Mouse (Mus musculus): ENCODE data around the gene Ppfia1.

Ppfia1 gene

DNA sequence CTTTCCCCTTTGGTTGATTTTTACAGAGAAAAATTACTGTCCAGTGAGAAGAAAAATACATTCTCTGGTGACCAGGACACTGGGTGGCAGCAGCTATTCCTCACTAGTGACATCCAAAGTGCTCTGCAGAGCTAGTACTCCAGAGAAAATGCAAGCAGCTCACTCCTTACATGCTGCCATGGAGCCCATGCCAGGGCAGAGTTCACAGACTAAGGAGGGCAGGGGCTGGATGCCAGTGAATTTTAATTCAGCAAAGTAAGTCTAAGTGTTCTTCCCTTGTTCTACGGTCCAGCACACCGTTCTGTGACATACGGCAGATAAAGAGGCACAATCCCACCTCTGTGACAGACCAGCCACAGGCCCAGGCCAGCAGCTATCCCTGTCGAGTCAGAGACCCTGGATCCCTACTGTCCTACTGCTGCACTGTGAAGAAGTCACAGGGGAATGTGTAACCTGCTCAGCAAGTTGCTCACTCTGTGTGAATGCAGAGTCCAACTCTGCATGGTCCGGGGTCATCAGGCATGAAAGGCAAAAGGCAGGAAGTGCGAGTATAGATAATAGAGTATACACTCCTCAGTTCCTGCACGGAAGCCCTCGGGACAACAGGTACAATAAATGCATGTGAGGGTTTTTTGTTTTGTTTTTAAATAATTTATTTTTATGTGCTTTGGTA is 63.2 kb downstream of the Ppfia1 start:
- DNase-seq (ENCODE audit: low read depth in 1 of 2, low spot score in 2 of 2): no peak

DNA sequence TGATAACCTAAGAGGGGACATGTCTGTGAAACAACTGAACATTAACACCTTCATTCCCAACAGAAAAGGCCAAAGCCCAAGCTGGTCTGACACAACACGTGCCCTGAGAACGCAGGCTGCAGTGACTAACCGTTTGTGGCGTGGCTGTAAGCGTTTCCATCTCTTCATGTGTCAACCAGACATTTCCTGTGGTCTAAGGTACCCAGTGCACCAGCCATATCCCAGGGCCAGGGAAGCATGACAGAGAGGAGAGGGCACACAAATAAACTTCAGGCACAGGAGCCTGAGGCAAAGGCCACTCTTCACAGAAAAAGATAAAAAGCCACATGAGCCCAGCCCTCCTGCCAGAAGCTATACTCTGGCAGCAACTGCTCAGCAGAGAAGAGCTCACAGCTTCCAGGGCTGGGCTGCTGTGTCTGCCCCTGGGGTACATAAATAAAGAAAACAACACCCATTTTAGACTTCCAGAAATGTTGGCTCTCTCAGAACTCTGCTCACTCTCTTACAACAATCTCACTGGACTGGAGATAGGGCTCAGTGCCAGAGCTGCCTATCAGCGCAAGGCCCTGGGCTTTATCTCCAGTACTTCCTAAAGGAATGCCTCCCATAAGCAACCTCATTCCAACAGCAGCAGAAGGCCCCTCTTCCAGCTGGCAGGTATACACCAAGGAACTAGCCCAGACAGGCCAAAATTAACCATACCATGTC is 64.3 kb downstream of the Ppfia1 start:
- DNase-seq (ENCODE audit: low read depth in 1 of 2, low spot score in 2 of 2): no peak

DNA sequence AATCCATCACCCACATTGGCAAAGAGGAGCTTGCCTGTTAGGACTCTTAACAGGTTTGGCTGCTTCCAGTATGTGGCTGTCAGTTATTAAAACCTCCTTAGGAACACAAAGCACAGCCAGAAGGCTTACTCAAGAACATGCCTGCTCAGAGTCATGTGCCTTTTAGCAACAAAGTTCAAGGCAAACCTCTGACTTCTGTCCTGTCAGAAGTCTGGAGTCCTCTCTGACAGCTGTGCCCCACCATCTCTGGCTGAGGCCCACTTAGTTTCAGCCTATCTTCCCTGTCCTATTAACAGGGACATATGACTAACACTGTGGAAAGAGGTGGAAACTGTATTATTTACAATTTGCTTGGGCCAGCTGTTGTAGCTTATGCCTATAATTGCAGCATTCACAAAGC is 73.2 kb downstream of the Ppfia1 start:
- DNase-seq (ENCODE audit: low read depth in 1 of 2, low spot score in 2 of 2): no peak

DNA sequence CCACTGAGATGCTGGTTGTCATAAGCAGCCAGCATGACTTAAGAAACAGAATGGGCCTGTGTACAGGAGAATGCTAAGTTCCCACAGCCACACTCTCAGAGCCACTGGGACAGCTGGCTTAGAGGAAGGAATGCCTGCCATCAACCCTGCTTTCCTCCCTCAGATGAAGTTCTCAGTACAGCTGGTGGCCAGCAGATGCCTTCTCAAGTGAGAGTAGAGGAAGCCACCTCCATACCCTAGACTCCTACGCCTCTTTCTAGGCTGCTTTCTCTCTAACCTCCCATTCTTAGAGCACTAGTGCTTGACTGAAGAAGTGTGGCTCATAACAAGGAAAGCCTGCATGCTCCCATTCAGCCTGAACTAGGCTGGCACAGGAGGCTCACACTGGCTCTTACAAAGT is 74.0 kb downstream of the Ppfia1 start:
- no peak for DNase-seq (ENCODE audit: low read depth in 1 of 2, low spot score in 2 of 2)

DNA sequence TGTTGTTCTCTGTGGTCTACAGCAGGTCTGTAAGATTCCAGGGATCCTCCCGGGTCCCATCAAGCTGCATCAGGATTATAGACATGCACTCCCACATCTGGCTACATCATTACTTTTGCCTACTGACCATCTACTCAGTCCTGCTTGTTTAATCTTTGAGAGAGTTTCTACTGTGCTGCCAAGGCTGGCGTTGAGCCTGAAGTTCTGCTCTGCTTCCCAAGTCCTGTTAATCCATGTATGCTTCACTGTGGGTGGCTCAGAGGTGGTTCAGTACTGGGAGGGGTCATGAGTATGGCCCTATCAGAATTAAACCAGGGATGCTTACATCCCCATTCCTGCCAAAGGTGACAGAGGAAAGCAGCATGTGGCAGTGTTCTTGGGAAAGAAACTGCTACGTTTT is 77.8 kb downstream of the Ppfia1 start:
- no peak for DNase-seq (ENCODE audit: low read depth in 1 of 2, low spot score in 2 of 2)

DNA sequence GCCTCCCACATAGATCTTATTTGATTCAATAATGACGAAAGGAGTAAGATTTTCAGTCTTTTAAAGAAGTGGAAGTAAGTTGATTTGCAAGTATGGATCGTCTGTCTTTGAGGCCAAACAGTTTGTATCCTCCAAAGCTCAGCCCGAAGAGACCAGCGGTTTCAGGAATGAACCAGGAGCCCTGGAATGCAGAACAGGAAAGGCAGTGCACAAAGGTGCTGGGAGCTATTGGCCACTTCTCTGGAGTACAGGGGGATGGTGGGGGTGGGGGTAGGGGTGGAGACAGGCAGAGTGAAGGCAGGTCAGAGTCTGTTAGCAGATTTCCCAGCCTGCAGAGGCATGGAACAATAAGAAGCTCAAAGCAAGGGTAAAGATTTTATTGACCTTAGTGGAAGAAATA is 80.0 kb downstream of the Ppfia1 start:
- no peak for DNase-seq (ENCODE audit: low read depth in 1 of 2, low spot score in 2 of 2)

DNA sequence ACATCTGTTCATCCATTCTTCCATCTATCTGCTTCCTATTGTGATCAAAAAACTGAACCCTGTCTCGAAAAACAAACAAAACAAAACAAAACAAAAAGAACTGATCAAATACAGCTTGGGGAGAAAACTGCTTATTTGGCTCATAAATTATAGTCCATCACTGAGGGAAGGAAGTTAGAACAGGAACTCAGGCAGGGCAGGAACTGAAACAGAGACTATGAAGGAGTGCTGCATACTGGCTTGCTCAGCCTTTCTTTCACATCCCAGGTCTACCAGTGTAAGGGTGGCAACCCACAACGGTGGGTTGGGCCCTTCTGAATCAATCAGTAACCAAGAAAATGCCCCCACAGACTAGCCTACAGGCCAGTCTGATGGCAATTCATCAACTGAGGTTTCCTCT is 82.4 kb downstream of the Ppfia1 start:
- no peak for DNase-seq (ENCODE audit: low read depth in 1 of 2, low spot score in 2 of 2)

DNA sequence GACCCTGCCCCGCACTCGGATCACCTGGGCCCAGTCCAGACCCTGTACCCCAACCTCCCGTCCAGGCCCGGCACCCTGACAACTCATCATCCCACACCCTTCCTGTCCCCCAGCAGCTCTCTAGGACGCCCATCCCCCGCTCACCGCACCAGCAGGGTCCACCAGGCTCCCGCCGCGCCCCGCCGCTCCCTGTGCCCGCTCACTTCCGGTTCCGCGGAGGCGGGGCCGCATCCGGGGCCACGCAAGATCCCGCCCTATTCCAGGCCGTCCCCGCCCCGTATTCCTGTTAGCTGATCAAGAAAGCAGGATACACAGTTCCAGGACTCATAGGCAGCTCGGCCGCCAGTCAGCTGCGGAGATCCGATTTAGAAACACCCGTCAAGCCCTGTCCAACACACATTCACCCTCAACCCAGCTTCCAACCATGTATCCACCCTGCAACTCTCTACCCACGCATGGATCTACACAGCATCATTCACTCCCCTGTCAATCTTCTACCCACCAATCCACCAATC is 82.9 kb downstream of the Ppfia1 start, which contains the start of gene Cttn:
Gene Cttn (minus strand): TSS at position 465 of the 515 bp plus-strand sequence.
- DNase-seq (ENCODE audit: low read depth in 1 of 2, low spot score in 2 of 2): no peak

DNA sequence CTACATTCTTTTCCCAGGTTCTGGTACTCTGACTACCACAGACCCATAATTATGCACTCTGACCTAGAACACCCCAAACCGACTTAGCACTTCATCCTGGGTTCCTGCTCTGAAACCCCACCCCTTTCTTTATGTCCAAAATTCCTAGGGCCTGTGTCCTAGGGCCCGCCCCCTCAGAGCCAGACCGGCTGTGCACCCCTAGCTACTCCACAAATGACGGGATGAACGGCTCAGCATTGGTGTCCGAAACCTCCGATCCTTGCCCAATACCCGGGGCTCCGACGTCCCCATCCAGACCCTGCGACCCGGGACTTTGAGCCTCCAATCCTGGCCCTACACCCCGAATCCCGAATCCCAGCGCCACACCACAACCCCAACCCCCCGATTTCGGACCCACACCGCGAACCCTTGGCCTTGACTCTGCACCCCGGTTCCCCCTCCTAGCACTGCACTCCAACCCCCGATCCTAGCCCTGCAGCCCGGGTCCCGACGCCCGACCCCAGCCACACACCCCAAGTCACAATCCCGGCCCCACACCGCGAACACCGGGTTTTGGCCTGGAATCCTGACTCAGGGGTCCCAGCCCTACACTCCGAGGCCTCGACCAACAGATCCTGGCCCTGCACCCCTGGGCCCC is 83.5 kb downstream of the Ppfia1 start:
- DNase-seq (ENCODE audit: low read depth in 1 of 2, low spot score in 2 of 2): no peak

DNA sequence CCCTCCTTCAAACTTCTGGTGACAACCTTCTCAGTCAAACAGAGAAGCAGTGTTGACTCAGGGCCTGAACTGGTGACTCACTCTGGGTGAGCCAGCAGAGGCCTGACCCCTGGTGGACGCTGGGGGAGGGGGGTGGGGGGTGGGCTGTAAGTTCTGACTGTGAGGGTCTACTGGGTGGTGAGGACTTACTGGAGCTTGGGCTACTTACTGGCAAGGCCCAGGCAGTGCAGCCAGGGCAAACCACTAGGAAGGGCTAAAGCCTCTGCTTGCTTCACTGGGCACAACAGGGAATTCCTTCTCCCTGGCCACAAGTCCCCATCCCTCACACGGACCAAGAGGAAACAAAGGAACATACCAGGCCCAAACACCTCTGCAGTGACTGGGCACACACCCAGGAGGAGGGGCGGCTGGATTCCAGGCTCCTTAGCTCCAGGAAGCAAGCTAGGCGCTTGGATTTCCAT is 84.3 kb downstream of the Ppfia1 start:
- DNase-seq (ENCODE audit: low read depth in 1 of 2, low spot score in 2 of 2): no peak

DNA sequence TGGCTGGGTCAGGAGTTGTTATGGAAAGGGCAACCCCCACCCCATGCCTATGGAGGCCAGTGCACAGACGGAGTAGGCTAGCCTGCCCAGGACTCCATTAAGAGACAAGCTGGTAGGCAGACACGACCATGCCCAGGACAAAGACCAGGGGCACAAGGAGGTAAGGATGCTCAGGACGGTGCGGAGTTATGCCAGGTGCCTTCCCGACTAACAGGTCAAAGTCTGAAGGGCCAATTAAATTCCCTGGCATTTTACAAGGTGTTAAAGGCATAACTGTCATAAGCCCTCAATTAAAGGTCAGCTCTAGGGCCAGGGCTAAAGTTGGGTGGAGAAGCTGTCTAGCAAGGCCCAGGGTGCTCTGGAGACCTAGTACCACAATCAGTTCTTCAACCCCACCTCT is 84.8 kb downstream of the Ppfia1 start:
- no peak for DNase-seq (ENCODE audit: low read depth in 1 of 2, low spot score in 2 of 2)

DNA sequence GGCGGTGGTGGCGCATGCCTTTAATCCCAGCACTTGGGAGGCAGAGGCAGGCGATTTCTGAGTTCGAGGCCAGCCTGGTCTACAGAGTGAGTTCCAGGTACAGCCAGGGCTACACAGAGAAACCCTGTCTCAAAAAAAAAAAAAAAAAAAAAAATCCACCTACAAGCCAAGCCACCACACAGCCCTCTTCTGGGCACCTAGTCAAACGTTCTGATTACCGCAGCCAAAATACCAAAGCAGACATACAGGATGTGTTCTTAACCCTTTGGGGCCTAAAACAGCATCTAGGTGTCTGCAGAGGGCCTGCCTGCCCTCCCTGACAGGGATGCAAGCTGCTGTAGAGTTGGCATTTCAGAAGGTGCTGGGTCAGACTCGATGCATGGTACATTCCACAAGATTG is 91.0 kb downstream of the Ppfia1 start:
- no peak for DNase-seq (ENCODE audit: low read depth in 1 of 2, low spot score in 2 of 2)

DNA sequence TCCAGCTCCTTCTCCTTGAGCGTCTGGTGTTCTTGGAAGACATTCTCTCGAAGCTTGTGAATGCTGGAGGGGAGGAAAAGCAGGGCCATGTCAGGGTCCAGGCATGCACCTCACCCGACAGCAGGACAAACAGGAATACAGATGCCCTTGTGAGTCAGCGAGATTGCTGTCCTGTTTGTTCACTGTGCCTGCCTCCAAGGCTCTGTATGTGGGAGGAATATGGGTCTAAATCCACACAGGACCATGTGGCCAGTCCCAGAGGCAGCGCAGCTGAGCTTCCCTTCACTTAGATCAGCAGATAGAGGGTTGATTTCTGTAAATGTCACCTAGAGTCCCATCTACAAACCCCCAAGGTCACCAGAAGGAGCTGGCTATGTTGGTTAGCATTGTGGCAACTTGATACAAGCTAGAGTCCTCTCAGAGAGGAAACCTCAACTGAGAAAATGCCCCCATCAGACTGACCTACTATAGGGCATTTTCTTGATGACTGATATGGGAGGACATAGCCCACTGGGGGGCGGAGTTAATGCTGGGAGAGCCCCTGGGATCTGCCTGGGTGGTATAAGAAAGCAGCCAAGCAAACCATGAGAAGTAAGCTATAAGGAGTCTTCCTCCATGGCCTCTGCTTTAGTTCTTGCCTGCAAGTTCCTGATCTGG is 92.2 kb downstream of the Ppfia1 start:
- DNase-seq (ENCODE audit: low read depth in 1 of 2, low spot score in 2 of 2): no peak

DNA sequence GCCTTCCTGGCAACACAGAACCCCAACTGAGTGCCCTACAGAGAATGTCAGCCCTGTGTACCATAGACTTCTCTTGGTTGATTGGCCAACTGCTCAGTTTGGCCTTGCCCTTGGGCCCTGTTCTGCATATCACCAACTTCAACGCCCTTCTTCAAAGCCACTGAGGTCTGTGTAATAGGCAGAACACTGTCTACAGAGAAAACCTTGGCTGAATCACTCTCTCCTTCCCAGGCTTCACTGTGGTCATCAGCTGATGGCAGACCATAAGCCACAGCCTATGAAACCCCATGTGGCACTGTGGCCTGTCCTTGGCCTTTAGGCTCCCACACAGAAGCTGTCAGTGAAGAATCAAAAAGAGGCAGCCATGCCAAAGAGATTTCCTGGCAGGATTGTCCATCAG is 94.6 kb downstream of the Ppfia1 start:
- no peak for DNase-seq (ENCODE audit: low read depth in 1 of 2, low spot score in 2 of 2)

DNA sequence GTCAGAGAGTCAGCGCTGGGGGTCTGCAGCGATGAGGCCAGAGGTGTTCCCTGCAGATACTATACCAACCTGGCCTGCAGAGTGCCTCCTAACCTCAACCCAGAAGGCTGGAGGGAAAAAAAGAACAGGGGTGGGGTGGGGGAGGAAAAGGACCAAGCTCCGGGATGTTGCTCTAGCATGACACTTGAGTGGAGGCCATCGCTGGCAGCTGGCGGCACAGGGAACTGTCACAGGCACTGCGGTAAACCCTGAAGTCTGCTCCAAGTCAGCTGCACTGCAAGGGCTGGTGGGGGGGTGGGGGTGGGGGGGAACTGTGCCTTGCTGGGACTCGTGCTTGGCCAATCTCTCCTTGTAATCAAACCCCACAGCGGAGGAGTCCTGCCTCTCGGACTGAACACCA is 102.9 kb downstream of the Ppfia1 start:
- DNase-seq (ENCODE audit: low read depth in 1 of 2, low spot score in 2 of 2): no peak

DNA sequence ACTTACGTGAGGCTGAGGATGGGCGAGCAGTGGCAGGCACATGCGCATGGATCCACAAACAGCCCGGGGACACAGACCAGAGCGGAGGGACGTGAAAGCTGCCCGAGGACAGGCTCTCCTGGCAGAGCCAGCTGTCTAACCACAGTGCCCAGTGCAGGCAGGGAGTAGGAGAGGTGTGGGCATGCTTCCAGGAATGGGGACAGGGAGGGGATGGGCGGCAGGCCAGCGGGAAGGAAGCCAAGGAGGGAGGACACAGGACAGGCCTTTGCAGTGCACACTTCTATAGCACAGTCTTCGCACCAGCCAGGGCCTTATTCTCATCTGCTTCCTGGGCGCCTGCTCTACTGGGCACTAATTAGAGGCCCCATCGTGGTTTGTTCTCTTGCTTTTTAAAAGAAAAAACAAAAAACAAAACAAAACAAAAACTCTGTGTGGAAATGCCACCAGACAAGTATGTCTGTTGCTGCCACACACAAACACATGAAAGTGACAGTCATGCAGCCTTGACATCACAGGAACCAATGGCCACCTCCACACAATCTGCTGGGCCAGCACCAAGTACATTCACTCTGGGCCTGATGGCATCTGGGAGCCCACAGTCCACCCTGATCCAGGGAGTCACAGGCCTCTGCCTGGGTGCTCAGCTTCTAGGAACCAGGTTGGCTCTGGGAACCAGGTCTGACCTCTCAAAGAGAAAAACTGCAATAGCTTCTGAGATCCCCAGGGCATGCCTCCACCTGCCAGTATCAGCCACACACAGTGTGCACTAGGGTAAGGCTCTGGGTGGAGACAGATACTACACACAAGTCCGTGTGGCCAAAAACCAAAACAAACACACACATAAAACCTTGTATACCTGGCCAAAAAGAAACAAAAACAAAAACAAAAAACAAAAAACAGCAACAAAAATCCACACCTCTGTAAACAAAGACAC is 103.6 kb downstream of the Ppfia1 start:
- DNase-seq (ENCODE audit: low read depth in 1 of 2, low spot score in 2 of 2): no peak

DNA sequence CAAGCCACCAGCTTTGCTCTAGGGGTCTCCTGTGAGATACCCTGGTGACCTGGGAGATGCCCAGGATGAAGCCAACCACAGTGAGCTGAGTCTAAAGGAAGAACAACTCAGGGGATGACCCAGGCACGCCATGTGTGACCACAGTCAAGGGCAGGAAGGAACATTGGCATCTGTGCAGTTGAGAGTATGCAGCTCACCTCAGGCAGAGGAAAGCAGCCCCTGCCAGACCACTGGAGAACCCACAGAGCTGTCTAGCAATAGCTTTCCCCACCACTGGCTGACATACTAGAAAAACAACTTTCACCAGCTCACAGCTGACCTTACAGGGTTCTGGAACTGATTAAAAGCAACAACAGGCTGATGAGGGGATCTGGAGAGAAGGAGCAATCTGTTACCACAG is 105.3 kb downstream of the Ppfia1 start:
- DNase-seq (ENCODE audit: low read depth in 1 of 2, low spot score in 2 of 2): no peak

DNA sequence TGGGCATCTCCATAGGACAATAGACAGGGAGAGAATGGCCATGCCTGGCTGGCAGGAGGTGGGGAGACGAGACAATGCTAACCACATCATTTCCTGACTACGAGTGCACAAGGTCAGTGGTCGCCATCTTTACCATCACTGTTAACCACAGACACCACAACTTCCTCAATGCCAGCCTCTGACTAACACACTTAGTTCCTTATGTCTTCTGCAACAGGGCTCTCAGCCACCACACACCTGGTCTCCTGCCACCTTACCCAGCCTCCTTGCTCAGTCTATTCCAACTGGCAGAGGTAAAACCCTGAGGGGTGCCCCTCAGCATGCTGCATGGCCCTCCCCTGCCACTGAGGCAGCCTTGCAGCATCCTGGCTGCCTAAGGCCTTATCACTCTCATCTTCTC is 106.4 kb downstream of the Ppfia1 start:
- peak in 1 of 2 experiments; percentile 19 for DNase-seq (ENCODE audit: low read depth in 1 of 2, low spot score in 2 of 2)

DNA sequence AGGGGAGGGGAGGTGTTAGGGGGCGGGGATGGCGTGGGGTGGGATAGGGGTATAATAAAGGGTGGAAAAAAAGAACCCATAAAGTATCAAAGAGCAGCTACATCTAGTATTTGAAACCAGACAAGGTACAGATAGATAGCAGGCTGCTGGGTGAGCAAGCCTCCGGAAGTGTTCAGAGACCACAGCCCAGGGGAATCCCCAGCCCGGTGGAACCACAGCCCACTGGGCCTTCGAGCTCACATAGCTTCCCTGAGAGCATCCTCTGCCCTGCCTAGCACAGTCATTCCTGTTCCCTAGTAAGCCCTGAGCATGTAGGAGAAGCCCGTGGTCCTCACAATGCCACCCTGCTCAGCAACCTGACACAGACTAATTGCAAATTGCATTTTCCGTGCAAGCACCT is 108.7 kb downstream of the Ppfia1 start:
- DNase-seq (ENCODE audit: low read depth in 1 of 2, low spot score in 2 of 2): no peak

DNA sequence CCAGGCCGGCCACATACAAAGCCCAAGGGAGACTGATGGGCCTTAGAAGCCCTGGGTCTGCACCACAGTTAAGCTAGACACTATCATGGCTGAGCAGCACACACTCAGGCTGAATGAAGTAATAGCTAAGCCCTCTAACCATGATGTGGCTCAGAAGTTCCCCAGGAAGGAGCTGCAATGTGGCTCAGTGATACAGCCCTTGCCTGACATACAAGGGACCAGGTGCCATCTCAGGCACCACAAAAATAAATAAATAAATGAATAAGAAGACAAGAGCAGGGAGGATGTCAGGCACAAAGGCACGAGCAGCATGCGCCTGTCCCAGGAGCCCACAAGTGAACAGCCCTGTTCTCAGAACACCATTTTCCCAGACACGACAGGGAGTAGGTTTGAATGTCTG is 111.6 kb downstream of the Ppfia1 start:
- no peak for DNase-seq (ENCODE audit: low read depth in 1 of 2, low spot score in 2 of 2)

DNA sequence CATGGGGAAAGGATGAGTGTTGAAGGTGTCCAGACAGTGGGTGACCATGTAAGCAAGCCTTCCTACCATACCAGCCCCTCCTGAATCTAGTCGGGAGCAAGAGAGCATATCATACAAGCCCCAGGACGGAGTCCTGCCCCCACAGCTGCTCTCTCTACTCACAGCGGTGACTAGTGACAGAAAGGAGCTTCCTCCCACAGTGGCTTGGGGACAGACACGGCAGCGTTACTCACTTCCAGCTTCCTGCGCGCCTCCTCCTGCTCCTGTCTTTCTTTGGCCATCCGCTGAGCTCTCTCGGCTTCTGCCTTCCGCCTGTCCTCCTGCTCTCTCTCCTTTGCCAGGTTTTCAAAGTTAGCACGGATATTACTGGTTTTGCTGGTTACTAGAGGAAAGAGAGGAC is 112.1 kb downstream of the Ppfia1 start:
- DNase-seq (ENCODE audit: low read depth in 1 of 2, low spot score in 2 of 2): no peak
